Mouse (Mus musculus) olfactory bulb, adult 2 months (tissue): Measurements from ENCODE around the gene Tnfaip2. TPM values are rescaled to one million over a fixed set of nuclear protein-coding genes. Genes with fewer than 3 reads are reported as not detected.

Experiments
- H3K27ac ChIP-seq: fragments of 200-500 bp; 2 replicates; pipeline ENCODE4 v1.5.1; 2012; ENCODE audit warnings: low read depth, low read length; ENCODE audit not compliant: insufficient read depth
- H3K4me1 ChIP-seq: fragments of 200-500 bp; 2 replicates; pipeline ENCODE4 v1.6.1; 2012; ENCODE audit warnings: low read length; ENCODE audit not compliant: control insufficient read depth, insufficient read depth
- H3K4me3 ChIP-seq: fragments of 200-500 bp; 2 replicates; pipeline ENCODE4 v1.5.1; 2012; ENCODE audit warnings: mild to moderate bottlenecking, low read depth, low read length, moderate library complexity; ENCODE audit not compliant: insufficient read depth
- CTCF ChIP-seq: fragments of 200-500 bp; IDR thresholded peaks from 2 replicates; pipeline ENCODE4 v1.5.1; 2012; ENCODE audit warnings: low read depth, mild to moderate bottlenecking, low read length, moderate library complexity; ENCODE audit not compliant: insufficient read depth
- POLR2A ChIP-seq: fragments of 200-500 bp; IDR thresholded peaks from 2 replicates; pipeline ENCODE4 v1.6.1; 2012; ENCODE audit warnings: mild to moderate bottlenecking, low read depth, low read length, moderate library complexity; ENCODE audit not compliant: insufficient read depth
- WGBS: fragments of 180-500 bp; shearing (Covaris S2); methylation state at CpG from one replicate; pipeline ENCODE4 v1.1.7; 2018; 5-methylcytosine and 5-hydroxymethylcytosine counted together
- polyA plus RNA-seq: library from polyadenylated mRNA; stranded (reverse); fragments of >200 nt; gene quantifications from 2 replicates; pipeline ENCODE4 v1.2.4, GENCODE M21; 2012; ENCODE audit warnings: low replicate concordance; ENCODE audit not compliant: missing spikeins, insufficient read depth, insufficient read length

Tnfaip2 gene
- polyA plus RNA-seq, 1 experiment: not detected

DNA sequence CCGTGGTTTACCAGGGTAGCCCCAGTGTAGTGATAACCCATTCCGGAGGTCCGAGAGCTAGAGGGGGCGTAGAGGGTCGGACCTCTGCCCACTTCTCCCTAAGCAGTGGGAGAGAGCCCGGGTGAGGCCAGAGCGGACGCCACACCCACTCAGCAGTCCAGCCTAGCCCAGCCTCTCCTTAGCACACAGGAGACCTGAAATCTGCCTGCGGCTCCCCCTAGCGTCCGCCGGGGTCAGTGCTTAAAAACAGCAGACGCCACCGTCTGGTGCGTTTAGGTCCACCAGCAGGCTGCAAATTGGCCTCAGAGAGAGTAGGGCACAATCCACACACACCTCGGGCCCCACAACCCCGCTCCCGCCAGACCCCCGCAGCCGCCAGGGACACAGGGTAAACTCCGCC is 29.0 kb upstream of the Tnfaip2 start:
- peak overlapping the region; percentile 21; the same call in 1 of the 2 replicates for H3K4me3 ChIP-seq
- 3% methylated on average over 21 of the region's 21 CpGs for WGBS
- peaks cover 41% of the 10 kb centered on the region for H3K4me1 ChIP-seq
- peak; percentile 96 for TF ChIP-seq CTCF
- TF ChIP-seq POLR2A: no peak
- H3K27ac ChIP-seq: no peak overlapping the region

DNA sequence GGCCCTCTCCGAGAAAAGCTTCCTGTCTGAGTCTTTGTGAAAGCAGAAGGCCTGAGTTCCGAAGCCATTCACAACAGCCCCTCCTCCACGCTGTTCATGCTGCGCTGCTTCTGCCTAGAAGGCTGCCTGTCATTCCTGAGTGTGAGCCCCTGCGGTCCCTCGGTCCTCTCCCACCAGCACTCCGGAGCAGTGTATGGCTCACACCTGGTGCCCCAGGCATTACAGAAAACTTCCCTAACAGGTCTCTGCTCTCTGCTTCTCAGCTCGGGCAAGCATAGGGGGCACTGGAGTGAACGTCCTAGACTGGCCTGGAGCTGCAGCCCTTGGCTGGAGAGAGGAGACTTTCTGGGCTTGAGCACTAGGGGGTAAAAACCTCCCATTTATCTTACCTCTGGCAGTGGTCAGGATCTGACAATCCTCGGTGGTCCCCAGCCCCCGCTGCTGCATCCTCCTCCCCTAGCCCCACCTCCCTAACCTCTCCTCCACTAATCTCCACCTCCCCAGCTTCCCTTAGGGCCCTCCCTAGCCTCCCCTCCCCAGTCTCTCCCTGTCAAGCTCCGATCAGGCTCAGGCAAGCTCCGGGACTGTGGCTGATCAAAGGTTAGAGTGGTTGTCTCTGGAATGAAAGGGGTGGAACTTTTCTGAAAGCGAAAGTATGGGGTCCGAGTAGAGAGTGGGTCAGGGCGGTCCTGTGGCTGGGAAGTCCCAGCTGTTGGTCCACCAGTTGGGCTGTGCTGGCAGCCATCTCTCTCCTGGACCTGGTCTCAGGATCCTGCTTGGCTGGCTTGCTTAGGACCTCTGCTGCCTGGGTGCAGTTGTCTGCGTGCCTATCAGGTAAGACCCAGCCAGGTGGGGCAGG is 25.1 kb upstream of the Tnfaip2 start, which contains the start of gene Exoc3l4:
TSS of gene Exoc3l4 (plus strand) at position 97 of the 859 bp plus-strand sequence.
- H3K27ac ChIP-seq: no peak within 1 kb of the TSS
- 22% methylated on average over 17 of the region's 17 CpGs for WGBS
- H3K4me3 ChIP-seq: 0 out of 2 replicates have a peak within 1 kb of the TSS, but pooled peaks have one; percentile 4
- TF ChIP-seq CTCF (no peak), POLR2A (no peak)
- peaks cover 22% of the 10 kb centered on the region for H3K4me1 ChIP-seq

DNA sequence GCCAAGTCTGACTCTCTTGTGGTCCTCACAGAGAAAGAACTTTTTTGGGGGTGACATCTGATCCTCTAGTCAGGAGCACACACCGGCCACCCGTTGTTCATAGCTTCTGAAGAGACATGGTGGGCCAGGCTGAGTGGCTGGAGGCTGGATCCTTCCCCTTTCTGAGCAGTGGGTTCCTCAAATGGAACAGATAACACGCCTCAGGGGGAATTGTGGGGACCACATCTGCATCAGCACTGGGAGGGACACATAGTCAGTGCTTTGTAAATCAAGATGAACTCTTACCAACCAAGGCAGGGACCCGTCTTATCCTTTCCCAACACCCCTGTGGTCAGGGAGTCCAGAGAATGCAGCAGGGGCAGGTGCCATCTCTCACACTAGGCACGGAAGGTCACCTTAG is 22.4 kb upstream of the Tnfaip2 start:
- TF ChIP-seq POLR2A: no peak
- no peak for TF ChIP-seq CTCF
- Histone ChIP-seq H3K27ac (no peak overlapping the region), H3K4me1 (peaks cover 17% of the 10 kb centered on the region), H3K4me3 (no peak overlapping the region)
- 91% methylated on average over 5 of the region's 5 CpGs for WGBS

DNA sequence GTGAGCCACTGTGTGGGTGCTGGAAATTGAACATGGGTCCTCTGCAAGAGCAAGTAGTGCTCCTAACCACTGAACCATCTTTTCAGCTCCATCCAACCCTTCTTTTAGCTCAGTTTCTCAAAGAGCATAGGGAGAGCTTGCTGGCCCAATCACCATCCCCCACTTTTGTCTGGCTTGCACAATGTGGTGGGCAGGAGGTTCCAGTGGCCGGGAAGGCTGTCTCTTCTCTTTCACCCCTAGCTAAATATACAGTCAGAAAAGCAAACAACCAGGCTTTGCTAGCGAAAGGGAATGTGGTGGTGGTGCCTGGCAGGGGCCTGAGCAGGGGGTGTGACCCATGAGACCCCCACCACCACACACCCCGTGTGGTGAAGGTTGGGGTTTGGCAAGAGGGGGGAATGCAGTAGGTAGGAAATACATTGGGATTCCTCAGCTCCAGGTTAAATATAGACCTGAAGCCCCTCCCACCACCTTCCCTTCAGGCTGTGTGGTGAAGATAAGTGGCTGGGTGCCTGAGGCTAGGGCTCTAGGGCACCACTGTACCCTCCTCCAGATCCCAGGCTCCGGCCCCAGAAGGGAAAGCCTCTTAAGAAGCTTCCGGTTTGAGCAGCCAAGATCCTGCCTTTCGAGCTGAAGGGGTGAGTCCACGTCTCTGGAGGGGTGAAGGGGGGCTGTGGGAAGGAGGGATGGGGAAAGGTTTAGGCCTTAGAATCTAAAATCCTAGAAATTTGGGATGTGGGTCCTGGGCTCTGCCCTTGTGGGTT is 21.1 kb upstream of the Tnfaip2 start:
- TF ChIP-seq POLR2A (no peak), CTCF (no peak)
- Histone ChIP-seq H3K4me1 (peaks cover 24% of the 10 kb centered on the region), H3K27ac (no peak overlapping the region), H3K4me3 (no peak overlapping the region)
- 61% methylated on average over 7 of the region's 7 CpGs for WGBS

DNA sequence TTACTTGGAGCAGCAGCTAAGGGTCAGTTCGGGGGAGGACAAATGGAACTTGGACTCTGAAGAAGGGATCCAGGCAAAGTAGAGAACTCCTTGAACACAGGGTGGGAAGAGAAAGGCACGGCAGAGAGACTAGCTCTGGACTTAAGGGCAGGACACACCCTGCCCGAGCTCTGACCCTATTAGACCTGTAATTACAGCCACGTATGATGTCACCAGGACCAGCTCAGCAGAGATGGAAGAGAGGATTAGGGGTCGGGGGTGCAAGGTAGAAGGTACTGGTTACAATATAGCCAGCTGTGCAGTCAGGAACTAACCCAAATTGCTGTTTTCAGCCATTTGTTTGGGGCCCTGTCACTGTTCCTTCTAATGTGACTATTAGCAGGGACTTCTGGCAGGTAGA is 19.4 kb upstream of the Tnfaip2 start:
- no peak overlapping the region for H3K4me3 ChIP-seq
- H3K27ac ChIP-seq: no peak overlapping the region
- TF ChIP-seq POLR2A (no peak), CTCF (no peak)
- H3K4me1 ChIP-seq: peaks cover 15% of the 10 kb centered on the region
- WGBS: 71% methylated on average over 5 of the region's 5 CpGs

DNA sequence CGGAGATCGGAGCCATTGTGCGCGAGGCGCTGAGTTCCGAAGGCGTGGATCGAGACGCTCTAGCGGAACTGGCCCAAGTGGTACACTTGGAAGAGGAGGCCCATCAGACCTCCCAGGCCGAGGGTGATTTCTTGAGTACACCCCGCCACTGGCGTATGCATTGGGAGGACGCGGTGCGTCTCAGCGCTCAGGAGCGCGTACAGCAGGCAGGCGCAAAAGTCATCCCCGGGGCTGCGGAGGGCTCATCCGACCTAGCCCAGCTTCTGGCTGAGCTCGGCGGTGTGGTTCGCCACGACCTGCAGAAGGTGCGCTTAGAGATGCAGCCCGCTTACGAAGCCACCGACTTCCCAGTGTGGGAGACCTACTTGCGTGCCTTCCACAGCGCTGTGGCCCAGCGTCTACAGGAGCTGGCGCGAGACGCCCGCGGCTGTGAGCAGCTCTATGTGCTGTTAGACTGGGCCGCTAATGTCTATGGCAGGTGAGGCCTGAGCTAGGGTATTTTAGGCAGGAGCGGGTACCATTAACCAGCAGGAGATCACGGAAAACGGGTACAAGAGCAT is 18.6 kb upstream of the Tnfaip2 start:
- WGBS: 19% methylated on average over 43 of the region's 43 CpGs
- TF ChIP-seq POLR2A (no peak), CTCF (no peak)
- peaks cover 18% of the 10 kb centered on the region for H3K4me1 ChIP-seq
- no peak overlapping the region for H3K27ac ChIP-seq
- H3K4me3 ChIP-seq: peak overlapping the region; percentile 28

DNA sequence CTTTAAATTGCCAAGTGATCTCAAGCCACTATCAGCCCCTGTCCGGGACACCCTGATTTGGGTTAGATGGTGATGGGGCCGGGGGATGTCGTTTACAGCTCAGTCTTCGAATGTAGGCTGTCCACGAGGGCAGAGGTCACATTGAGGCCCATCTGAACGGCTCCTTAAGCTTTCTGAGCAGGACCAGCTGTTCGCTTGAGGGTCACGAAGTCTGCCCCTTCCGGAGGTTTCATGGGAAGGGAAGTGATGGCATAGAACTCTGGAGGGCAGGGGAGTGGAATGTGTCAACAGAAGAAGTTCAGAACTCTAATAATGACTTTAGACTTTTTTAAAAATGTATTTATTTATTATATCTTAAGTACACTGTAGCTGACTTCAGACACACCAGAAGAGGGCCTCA is 17.7 kb upstream of the Tnfaip2 start:
- TF ChIP-seq POLR2A: no peak
- Histone ChIP-seq H3K4me1 (peaks cover 26% of the 10 kb centered on the region), H3K27ac (no peak overlapping the region), H3K4me3 (no peak overlapping the region)
- 43% methylated on average over 9 of the region's 9 CpGs for WGBS

DNA sequence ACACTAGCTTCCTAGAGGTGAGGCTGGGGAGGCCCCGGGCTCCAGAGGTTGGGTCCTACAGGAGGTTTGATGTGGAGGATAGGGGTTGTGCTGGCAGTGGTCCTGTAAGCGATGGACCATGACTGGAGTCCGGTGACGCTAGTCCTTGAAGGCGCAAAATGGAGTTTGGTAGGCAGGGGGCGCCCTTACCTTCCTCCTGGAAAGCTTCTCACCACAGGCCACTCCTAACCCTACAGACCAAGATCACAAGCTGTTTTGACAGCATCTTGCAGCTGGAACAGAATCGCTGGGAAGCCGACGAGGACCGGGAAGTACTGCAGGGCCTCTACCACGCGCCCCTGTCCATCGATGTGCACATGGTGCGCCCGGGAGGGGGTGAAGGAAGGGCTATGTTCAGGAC is 17.0 kb upstream of the Tnfaip2 start:
- WGBS: 3% methylated on average over 15 of the region's 15 CpGs
- TF ChIP-seq POLR2A (no peak), CTCF (peak; percentile 63; the same call in 1 of the 2 replicates)
- no peak overlapping the region for H3K4me3 ChIP-seq
- H3K4me1 ChIP-seq: peaks cover 33% of the 10 kb centered on the region
- no peak overlapping the region for H3K27ac ChIP-seq

DNA sequence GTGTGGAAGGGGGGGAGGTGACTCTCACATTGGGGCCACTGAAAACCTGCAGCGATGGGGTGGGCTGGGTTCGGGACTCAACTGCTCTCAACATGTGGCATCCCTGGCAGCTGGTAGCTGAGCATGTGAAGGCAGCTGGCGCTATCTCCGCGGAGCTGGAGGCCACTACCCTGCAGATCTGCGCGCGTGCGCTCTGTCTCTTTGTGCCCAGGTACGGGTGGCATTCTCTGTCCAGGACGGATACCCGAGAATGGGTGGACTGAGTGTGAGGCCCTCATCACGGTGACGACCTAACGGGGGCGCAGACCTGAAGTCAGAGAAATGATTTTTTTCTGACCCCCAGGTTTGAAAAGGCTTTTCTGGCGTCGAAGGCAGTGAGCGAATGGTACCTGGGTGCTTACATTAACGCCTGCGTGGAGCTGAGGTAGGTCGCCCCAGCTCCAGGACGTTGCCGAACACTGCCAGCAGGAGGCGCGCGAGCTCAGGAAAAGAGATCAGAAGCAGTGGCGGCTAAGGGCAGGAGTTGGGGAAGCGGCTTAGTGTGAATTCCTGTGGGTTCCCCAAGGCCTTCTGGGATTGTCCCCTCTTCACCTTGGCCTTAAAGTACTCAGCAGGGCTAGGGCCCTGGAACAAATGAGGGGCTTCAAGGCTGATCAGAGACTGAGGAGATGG is 16.3 kb upstream of the Tnfaip2 start:
- TF ChIP-seq CTCF: peak; percentile 92
- no peak for TF ChIP-seq POLR2A
- 13% methylated on average over 29 of the region's 29 CpGs for WGBS
- H3K4me3 ChIP-seq: no peak overlapping the region
- peaks cover 40% of the 10 kb centered on the region for H3K4me1 ChIP-seq
- no peak overlapping the region for H3K27ac ChIP-seq
